Mouse (Mus musculus) megakaryocyte, embryonic 14.5 days (primary cell): ENCODE measurements around the gene Samd4b.

ENCODE experiments used
- FLI1 ChIP-seq: IDR thresholded peaks from 2 replicates; pipeline ENCODE4 v1.6.1; 2012; ENCODE audit warnings: low read length, inconsistent platforms, mixed read lengths
- GATA1 ChIP-seq: IDR thresholded peaks from 3 replicates; pipeline ENCODE4 v1.6.1; 2012; ENCODE audit warnings: mixed read lengths, low read length, inconsistent platforms, borderline replicate concordance

DNA sequence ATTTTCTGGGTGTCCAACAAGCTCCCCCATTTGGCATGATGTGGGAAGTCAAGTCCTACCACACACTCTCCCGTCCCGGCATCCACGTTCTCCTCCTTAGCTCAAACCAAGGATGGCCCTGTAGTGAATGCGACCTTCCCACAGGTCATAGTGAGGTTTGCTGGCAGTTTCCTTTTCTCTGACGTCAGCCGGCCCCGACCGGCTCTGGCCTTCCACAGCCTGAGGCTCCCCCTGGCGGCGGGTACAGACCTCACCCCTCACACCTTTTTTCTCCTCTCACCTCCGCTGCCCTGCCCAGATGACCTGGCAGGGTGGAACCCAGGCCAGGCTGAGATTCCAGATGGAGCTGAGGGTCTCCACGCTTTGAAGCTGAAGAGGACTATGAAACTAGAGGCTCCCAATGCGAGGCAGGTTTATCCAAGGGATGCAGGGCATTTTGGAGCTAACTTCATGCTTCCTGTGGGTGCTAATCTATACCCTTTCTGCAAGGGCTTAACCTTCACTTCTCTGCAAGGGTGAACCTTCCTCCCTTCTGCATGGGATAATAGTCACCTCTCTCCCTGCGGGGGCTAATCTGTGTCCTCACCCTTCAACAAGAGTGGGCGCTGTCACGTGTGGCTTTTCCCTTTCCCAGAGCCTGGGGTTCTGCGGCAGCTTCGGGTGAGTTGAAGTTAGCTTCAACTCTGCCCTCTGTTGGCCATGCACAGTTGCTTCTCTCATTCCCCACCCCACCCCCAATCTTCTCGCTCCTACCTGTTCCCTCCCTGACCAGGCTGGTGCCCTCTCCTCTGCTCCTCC is 69.8 kb downstream of the Samd4b start:
- TF ChIP-seq GATA1 (no peak; the same call in 2 of the 3 replicates), FLI1 (no peak)
